Mouse (Mus musculus): ENCODE measurements around the gene Fam83g.
A peak's percentile ranks its signal among the peaks of the same experiment; 100 is the strongest.

GRCm38 (mm10) chr11:61644576-61645326 lies 39.1 kb upstream of the Fam83g start:
- TF ChIP-seq CTCF (IDR thresholded peaks at IDR 0.05; ENCODE audit: control insufficient read depth, insufficient read depth, insufficient read length) (no peak), USF1 (IDR thresholded peaks at IDR 0.05; ENCODE audit: low read depth) (peak; percentile 66)

Data from C2C12 (cell line).